Mouse (Mus musculus) thymus, postnatal 4 days (tissue): ENCODE measurements around the gene Opn5.

Source experiments
- DNase-seq: peaks from one replicate; pipeline ENCODE4 v3.0.0; 2021

Gene Opn5

DNA sequence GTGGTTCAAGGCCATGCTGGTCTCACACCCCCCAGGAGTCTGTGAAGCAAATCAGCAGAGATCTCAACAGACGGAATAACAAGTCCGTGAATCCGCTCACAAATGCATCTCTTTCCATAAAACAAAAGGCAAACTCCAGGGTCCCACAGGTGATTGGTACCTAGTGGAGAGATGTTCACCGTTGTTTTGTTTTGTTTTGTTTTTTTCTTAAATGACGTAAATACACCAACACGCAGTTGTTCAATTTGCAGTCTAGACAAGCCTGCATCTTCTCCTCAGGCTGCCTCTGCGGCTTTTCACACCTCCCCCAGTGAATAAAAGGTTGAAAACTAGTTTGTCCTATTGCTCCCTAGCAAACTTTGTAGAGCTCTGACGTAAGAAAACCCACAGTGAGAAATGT lies at the start of gene Opn5:
Opn5 (minus strand) TSS at position 101 of the 400 bp plus-strand sequence.
- DNase-seq = no peak

GRCm38 (mm10) chr17:42658634-42659422 lies 47.6 kb upstream of the Opn5 start:
- peak; percentile 65 for DNase-seq

- DNase-seq = no peak
Observed at GRCm38 (mm10) chr17:42643416-42643815, 32.2 kb upstream of the Opn5 start.

- DNase-seq = no peak
Observed at GRCm38 (mm10) chr17:42630206-42630605, 19.0 kb upstream of the Opn5 start.

GRCm38 (mm10) chr17:42613043-42613737 lies 2.0 kb upstream of the Opn5 start:
- DNase-seq = peak; percentile 6

DNA sequence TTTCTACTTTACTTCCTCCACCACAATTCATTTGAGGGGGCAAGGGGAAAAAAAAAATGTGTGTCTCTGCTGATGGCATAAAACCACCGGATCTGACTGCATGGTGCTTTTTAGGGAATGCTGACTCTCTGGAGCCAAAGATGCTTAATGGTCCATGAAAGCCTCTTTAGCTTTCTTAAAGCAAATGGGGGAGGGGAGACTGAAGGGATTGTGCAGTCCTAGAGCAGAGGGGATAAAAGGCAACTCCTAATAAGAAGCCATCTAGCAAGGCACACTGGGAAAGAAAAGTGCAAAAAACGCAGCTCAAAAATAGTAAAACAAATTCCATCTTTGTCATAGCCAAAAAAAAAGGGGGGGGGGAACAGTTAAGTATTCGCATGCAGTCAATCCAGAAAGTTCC lies 2.9 kb downstream of the Opn5 start:
- no peak for DNase-seq

DNA sequence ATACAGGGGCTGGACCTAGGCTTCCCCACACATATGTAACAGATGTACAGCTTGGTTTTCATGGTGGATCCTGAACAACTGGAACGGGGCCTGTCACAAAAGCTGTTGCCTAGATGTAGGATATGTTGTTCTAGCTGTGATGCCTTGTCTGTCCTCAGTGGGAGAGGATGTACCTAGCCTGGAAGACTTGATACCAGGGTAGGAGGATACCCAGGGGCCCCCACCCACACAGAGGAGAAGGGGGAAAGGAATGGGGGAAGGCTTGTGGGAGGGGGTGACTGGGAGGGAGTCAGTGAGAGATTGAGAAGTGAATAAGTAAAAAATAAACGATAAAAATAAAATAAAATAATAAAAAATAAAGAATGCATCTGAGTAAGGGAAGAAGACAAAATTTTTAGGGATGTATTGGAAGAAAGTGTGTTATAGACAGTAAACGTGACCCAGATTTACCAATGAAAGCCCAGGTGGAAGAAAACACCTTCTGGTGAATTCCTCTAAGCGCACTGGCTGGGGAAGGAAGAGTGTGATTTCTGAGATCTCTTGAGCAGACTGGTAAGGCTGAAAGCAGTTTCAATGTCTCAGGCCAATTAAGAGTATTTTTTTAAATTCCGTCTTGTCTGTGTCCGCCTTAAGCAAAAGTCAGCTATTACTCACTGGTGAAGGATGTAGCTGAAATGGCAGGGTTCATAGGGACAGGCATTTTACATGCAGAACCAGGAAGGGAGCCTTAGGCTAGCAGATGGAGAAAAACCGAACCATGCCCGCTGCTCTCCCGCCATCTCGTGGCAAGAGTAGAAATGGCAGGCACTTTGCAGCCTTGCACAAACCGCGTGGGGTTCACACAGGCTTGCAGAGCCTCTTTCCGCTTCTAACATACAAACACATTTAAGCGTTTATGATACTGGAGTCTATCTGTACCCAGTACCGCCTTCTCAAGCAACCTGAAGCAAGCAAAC lies 8.1 kb downstream of the Opn5 start:
- DNase-seq = peak; percentile 59

DNA sequence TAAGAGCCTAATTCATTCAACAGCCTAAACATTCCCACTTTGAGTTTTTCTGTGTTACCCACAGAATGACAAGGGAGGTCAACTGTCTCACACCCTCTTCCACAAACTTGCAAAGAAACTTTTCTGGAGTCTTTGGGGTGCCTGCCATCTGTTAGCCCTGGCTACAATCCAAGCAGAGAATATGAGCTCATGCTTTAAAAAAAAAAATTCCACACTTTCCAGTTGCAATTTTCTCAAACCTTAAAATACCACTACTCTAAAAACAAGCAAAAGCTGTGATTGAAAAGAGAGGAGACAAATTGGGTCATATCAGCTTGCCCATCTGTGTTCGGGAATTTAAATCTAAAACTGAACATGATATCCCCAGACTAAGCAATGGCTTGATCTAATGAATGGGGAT lies 24.7 kb downstream of the Opn5 start:
- DNase-seq = no peak

DNA sequence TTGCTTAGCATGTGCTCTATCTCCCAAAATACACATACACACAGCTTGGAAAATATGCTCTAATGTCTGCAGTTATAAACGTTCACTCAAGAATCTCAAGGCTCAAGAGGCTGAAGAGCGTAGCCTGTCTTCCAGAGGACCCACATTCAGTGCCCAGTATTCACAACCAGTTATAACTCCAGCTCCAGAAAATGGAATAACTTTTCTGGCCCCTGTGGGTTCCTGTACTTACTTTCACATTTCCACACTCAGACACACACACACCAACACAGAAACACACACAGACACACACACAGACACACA lies 28.2 kb downstream of the Opn5 start:
- no peak for DNase-seq

- DNase-seq = no peak
Observed at GRCm38 (mm10) chr17:42582281-42583028, 28.7 kb downstream of the Opn5 start.

DNA sequence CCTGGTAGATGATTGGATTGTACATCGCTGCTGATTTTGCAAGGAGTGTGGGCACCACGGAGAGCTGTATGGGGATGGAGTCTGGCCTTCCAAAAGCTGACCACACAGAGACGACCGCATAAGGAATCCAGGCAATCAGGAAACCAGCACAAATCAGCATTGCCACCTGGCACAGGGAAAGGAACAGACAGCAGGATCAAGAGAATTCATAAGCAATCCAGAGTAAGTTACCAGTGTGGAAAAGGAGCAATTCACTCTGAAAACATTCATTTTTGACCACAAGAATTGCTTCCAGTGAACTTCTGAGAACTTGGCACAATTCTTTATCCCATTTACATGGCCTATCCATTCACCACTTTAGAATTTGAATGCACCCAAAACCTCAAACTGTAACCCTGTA lies 30.6 kb downstream of the Opn5 start:
- no peak for DNase-seq

GRCm38 (mm10) chr17:42580196-42580595 lies 31.0 kb downstream of the Opn5 start:
- no peak for DNase-seq

- no peak for DNase-seq
Observed at GRCm38 (mm10) chr17:42576671-42577168, 34.5 kb downstream of the Opn5 start.

- DNase-seq = no peak
Observed at GRCm38 (mm10) chr17:42573786-42574185, 37.4 kb downstream of the Opn5 start.

- no peak for DNase-seq
Observed at GRCm38 (mm10) chr17:42549578-42549977, 61.6 kb downstream of the Opn5 start.

GRCm38 (mm10) chr17:42530147-42530546 lies 81.0 kb downstream of the Opn5 start:
- DNase-seq = no peak

DNA sequence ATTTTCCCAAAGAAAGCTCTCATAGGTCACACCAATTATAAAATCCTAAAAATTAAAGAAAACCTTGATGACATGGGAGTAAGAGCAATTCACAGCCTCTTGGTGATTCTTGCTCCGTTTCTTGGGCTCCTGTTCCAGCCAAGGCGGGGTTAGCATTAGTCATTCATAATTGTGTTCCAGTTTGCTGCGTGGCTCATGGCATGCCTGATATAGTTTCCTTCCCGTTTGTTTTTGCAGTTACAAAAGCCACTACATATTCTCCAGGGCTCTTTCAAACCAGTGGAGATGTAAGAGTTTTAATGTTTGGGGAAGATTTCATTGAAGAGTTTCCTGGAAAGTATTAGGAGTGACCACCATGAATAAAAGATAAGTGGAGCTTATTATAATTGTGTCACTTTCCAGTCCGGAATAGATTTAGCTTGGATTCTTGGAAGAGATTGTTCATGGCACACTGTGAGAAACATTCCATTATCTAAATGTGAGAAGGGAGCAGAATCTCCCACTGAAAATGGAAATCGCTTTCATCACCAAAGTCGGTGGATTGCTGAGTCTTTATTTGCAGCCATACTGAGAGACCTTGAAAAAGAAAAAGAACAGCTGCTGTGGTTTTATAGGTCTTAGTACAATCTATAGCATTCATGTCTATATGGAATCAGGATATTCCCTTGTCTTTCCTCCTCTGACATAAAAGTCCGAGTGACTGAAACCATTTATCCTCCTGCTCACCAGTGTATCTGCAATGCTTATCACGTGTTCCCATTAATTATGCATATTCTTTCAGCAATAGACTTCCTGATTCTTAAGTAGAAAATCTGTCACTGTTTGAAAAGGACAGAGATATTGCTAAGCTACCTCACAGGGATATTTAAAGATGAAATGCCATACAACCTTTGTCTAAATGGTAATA lies 101.6 kb downstream of the Opn5 start:
- no peak for DNase-seq
